Mouse (Mus musculus) T-helper 17 cell (primary cell): Measurements from ENCODE around the gene Cyp17a1.

Source experiments
- in situ Hi-C, 2 experiments: fragments of 300-600 bp; cut with MboI, MseI; formaldehyde crosslinking; loops; 1 replicate in 1 of 2; 2 replicates in 1 of 2; pipeline ENCODE4 v1.15.1; 2025; ENCODE audit warnings: high pct_unique_total_duplicates in 2 of 2

Cyp17a1 gene

GRCm38 (mm10) chr19:46643236-46643635 lies 29.7 kb downstream of the Cyp17a1 start:
- in situ Hi-C loops: no loop called here

- in situ Hi-C loops: no loop called here
Observed at GRCm38 (mm10) chr19:46642136-46642753, 30.7 kb downstream of the Cyp17a1 start.

- in situ Hi-C loops: no loop called here
Observed at GRCm38 (mm10) chr19:46641420-46642085, 31.4 kb downstream of the Cyp17a1 start.

- in situ Hi-C loops: no loop called here
Observed at GRCm38 (mm10) chr19:46640780-46641179, 32.2 kb downstream of the Cyp17a1 start.

GRCm38 (mm10) chr19:46639496-46639895 lies 33.5 kb downstream of the Cyp17a1 start:
- in situ Hi-C loops: no loop called here

- in situ Hi-C loops: no loop called here
Observed at GRCm38 (mm10) chr19:46639053-46639452, 33.9 kb downstream of the Cyp17a1 start.

- in situ Hi-C loops: no loop called here
Observed at GRCm38 (mm10) chr19:46637598-46637997, 35.4 kb downstream of the Cyp17a1 start.

- in situ Hi-C loops: no loop called here
Observed at GRCm38 (mm10) chr19:46635766-46636165, 37.2 kb downstream of the Cyp17a1 start.

GRCm38 (mm10) chr19:46631637-46632036 lies 41.3 kb downstream of the Cyp17a1 start:
- in situ Hi-C loops: no loop called here

GRCm38 (mm10) chr19:46629807-46630206 lies 43.2 kb downstream of the Cyp17a1 start:
- in situ Hi-C loops: no loop called here

GRCm38 (mm10) chr19:46628403-46628802 lies 44.6 kb downstream of the Cyp17a1 start:
- in situ Hi-C loops: no loop called here

- in situ Hi-C loops: no loop called here
Observed at GRCm38 (mm10) chr19:46625519-46625918, 47.5 kb downstream of the Cyp17a1 start.

- in situ Hi-C loops: no loop called here
Observed at GRCm38 (mm10) chr19:46625015-46625414, 48.0 kb downstream of the Cyp17a1 start.

GRCm38 (mm10) chr19:46623790-46624772 lies 48.9 kb downstream of the Cyp17a1 start:
- in situ Hi-C loops: no loop called here

GRCm38 (mm10) chr19:46623194-46623667 lies 49.7 kb downstream of the Cyp17a1 start:
- in situ Hi-C loops: no loop called here

- in situ Hi-C loops: no loop called here
Observed at GRCm38 (mm10) chr19:46622659-46623193, 50.2 kb downstream of the Cyp17a1 start.

- in situ Hi-C loops: no loop called here
Observed at GRCm38 (mm10) chr19:46621236-46622183, 51.5 kb downstream of the Cyp17a1 start.

- in situ Hi-C loops: no loop called here
Observed at GRCm38 (mm10) chr19:46620016-46620808, 52.8 kb downstream of the Cyp17a1 start.

- in situ Hi-C loops: no loop called here
Observed at GRCm38 (mm10) chr19:46619518-46619917, 53.5 kb downstream of the Cyp17a1 start.

GRCm38 (mm10) chr19:46619001-46619400 lies 54.0 kb downstream of the Cyp17a1 start:
- in situ Hi-C loops: no loop called here
